Comparison of ENCODE assay signal across 9 mouse cellular contexts in the genomic region with DNA sequence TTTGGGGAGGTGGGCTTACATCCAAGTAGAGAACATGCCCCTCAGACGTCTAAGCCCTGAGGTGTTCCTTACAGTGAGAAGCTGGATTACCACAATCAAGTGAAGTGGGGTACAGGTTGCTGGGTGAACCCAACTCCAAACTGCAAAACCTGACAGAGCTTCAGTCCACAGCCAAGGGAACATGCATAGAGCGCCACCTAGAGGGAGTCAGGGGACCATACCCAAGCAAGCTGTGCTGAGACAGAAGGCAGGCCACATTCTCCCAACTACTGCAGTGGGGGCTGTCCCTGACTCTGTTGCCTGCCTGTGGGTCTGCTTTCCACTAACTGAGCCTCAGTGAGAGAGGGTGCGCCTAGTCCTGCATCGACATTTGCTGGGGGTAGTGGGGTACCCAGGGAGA. TPM values are rescaled to one million over a fixed set of nuclear protein-coding genes. Genes with fewer than 3 reads are reported as not detected.
DNase-seq lines count a peak whose midpoint lies in the region; ATAC-seq and TF ChIP-seq lines count a peak whose summit lies in the region.
"Had no signal": no experiment of that assay in that cellular context is flagged by ENCODE, and none has a peak within 500 bp of the region (broad histone marks: within the 10 kb centered on the region; RNA-seq: fewer than 3 reads in every experiment).

No protein-coding gene starts in this region.

- ATAC-seq in limb, embryonic 12.5 days (ENCODE audit: insufficient number of reproducible peaks, insufficient read depth, low FRiP score, low TSS enrichment, low read depth) = peak; percentile 49; the same call in 1 of the 2 replicates
- ATAC-seq in midbrain, embryonic 13.5 days = peak; percentile 78

- no peak overlapping the region for H3K9ac ChIP-seq in limb, embryonic 12.5 days (replicated peaks)
- H3K9ac ChIP-seq in midbrain, embryonic 13.5 days (replicated peaks) = no peak overlapping the region
- H3K9ac ChIP-seq: embryonic facial prominence, embryonic 13.5 days had no signal

- 22% methylated on average over 4 of the region's 4 CpGs for WGBS in limb, embryonic 12.5 days
- 17% methylated on average over 4 of the region's 4 CpGs for WGBS in midbrain, embryonic 13.5 days

- H3K27ac ChIP-seq in cortical plate, adult 2 months (ENCODE audit: insufficient read depth, low read length) = no peak overlapping the region
- H3K27ac ChIP-seq in limb, embryonic 12.5 days = no peak overlapping the region
- H3K27ac ChIP-seq in midbrain, embryonic 13.5 days = no peak overlapping the region
- H3K27ac ChIP-seq: embryonic facial prominence, embryonic 13.5 days had no signal

- H3K4me1 ChIP-seq in cortical plate, adult 2 months (ENCODE audit: control insufficient read depth, insufficient read depth, low read length) = no peaks in the 10 kb centered on the region; the same call in 1 of the 2 replicates
- peaks cover 13% of the 10 kb centered on the region for H3K4me1 ChIP-seq in limb, embryonic 12.5 days (replicated peaks)
- H3K4me1 ChIP-seq in midbrain, embryonic 13.5 days (replicated peaks) = 0 out of 2 replicates have a peak, but pooled peaks cover 8% of the 10 kb centered on the region

- TF ChIP-seq POLR2A in cortical plate, adult 2 months (IDR thresholded peaks at IDR 0.05; ENCODE audit: extremely low read depth, insufficient read depth, low read length) = no peak

- no peak overlapping the region for H3K4me3 ChIP-seq in cortical plate, adult 2 months (ENCODE audit: insufficient read depth, low read length)
- H3K4me3 ChIP-seq in limb, embryonic 12.5 days (replicated peaks) = no peak overlapping the region
- H3K4me3 ChIP-seq in midbrain, embryonic 13.5 days (replicated peaks) = no peak overlapping the region
- H3K4me3 ChIP-seq: embryonic facial prominence, embryonic 13.5 days had no signal

- no peak overlapping the region for H3K4me2 ChIP-seq in limb, embryonic 12.5 days
- H3K4me2 ChIP-seq in midbrain, embryonic 13.5 days (replicated peaks) = no peak overlapping the region
- H3K4me2 ChIP-seq: embryonic facial prominence, embryonic 13.5 days had no signal

- no peaks in the 10 kb centered on the region; the same call in 1 of the 2 replicates for H3K27me3 ChIP-seq in limb, embryonic 12.5 days
- H3K27me3 ChIP-seq in midbrain, embryonic 13.5 days = peaks cover 13% of the 10 kb centered on the region

- no peaks in the 10 kb centered on the region for H3K36me3 ChIP-seq in limb, embryonic 12.5 days
- H3K36me3 ChIP-seq in midbrain, embryonic 13.5 days = no peaks in the 10 kb centered on the region
- H3K36me3 ChIP-seq: embryonic facial prominence, embryonic 13.5 days had no signal

- no peaks in the 10 kb centered on the region for H3K9me3 ChIP-seq in limb, embryonic 12.5 days
- no peaks in the 10 kb centered on the region for H3K9me3 ChIP-seq in midbrain, embryonic 13.5 days
- H3K9me3 ChIP-seq: embryonic facial prominence, embryonic 13.5 days had no signal

- TF ChIP-seq CTCF in cortical plate, adult 2 months (IDR thresholded peaks at IDR 0.05; ENCODE audit: extremely low read depth, insufficient read depth, low read length) = peak; percentile 99

- DNase-seq in urinary bladder, postnatal 14 days (ENCODE audit: low spot score) = peak; percentile 47
- no peak for DNase-seq in urinary bladder, adult 2 months (ENCODE audit: low spot score)
- peak; percentile 32 for DNase-seq in gastrocnemius, postnatal 25 days
- DNase-seq in kidney, adult 9 months = peak; percentile 47
- peak; percentile 57 for DNase-seq in testis, postnatal 10 days (ENCODE audit: low spot score)

RNA-seq across cellular contexts. Expression of a gene that starts 10.4 kb away (rescaled TPM):
- 0.11 and 0.19 TPM in 2 replicates for polyA plus RNA-seq in urinary bladder, adult 2 months (2012; rRNA removed)
- polyA plus RNA-seq in cortical plate, adult 2 months (2012; rRNA removed) = 30.7 and 31.9 TPM in 2 replicates
- total RNA-seq in gastrocnemius, postnatal 25 days (2021) = not detected
- polyA plus RNA-seq in limb, embryonic 12.5 days (2016; fragmentation: Nextera tagmentation; extraction: Ambion mirVana) = not detected in 2 replicates
- 1.3 and 1.8 TPM in 2 replicates for polyA plus RNA-seq in midbrain, embryonic 13.5 days (2015; fragmentation: Nextera tagmentation; extraction: Ambion mirVana)
- polyA plus RNA-seq: embryonic facial prominence, embryonic 13.5 days had no signal

RNA-seq across cellular contexts. Expression of a gene that starts 51.0 kb away (rescaled TPM):
- polyA plus RNA-seq in urinary bladder, adult 2 months (2012; rRNA removed) = 6.1 and 9.3 TPM in 2 replicates
- 13.1 and 14.2 TPM in 2 replicates for polyA plus RNA-seq in cortical plate, adult 2 months (2012; rRNA removed)
- 1 to 10 TPM; 2.5 to 7.0 TPM for total RNA-seq in gastrocnemius, postnatal 25 days (2021)
- 15.5 and 16.5 TPM in 2 replicates for polyA plus RNA-seq in limb, embryonic 12.5 days (2016; fragmentation: Nextera tagmentation; extraction: Ambion mirVana)
- 18.2 and 20.3 TPM in 2 replicates for polyA plus RNA-seq in midbrain, embryonic 13.5 days (2015; fragmentation: Nextera tagmentation; extraction: Ambion mirVana)

Comparison
In these comparisons a context has a peak if more than half of its experiments do, and no peak if none do; other contexts are left out.
1. RNA of a gene that starts 10.4 kb away (polyA plus RNA-seq): 30.7 to 31.9 TPM in cortical plate, adult 2 months; 1.3 to 1.8 TPM in midbrain, embryonic 13.5 days, 0.11 to 0.19 TPM in urinary bladder, adult 2 months and not detected in limb, embryonic 12.5 days; every median in the first group is over 10 times any median in the second.